Mouse (Mus musculus): Measurements from ENCODE around the gene Foxd4. TPM values are rescaled to one million over a fixed set of nuclear protein-coding genes. Genes with fewer than 3 reads are reported as not detected.

Gene Foxd4
- polyA plus RNA-seq, 2 experiments, result 0.51 to 0.59 TPM

- Histone ChIP-seq H3K4me1 (ENCODE audit: control insufficient read depth, insufficient read depth, low read length) (no peaks in the 10 kb centered on the region), H3K4me2 (replicated peaks; ENCODE audit: low read depth, low read length, severe bottlenecking) (no peak overlapping the region), H3K27ac (replicated peaks; ENCODE audit: low read depth, low read length) (no peak overlapping the region), H3K9ac (ENCODE audit: low read depth, low read length, severe bottlenecking) (no peak overlapping the region), H3K9me3 (ENCODE audit: control insufficient read depth, low read length) (no peaks in the 10 kb centered on the region), H3K36me3 (ENCODE audit: control insufficient read depth, insufficient read depth, low read length) (no peaks in the 10 kb centered on the region), H3K4me3 (replicated peaks; ENCODE audit: low read length) (no peak overlapping the region), H3K27me3 (ENCODE audit: control insufficient read depth, insufficient read depth, low read length) (peaks cover 10% of the 10 kb centered on the region; the same call in 1 of the 2 replicates)
- ATAC-seq (ENCODE audit: low FRiP score, low read depth), result no peak
- DNase-seq (ENCODE audit: low spot score), result no peak
- TF ChIP-seq POLR2A (IDR thresholded peaks at IDR 0.05; ENCODE audit: borderline replicate concordance, extremely low read depth, insufficient read depth, insufficient read length), result no peak
- WGBS, result 93% methylated on average over 3 of the region's 3 CpGs
Observed at GRCm38 (mm10) chr19:24908385-24909155, 7.6 kb upstream of the Foxd4 start.

- peaks cover 19% of the 10 kb centered on the region for H3K27me3 ChIP-seq (ENCODE audit: control insufficient read depth, insufficient read depth, low read length)
- no peak for ATAC-seq (ENCODE audit: low FRiP score, low read depth)
- H3K4me1 ChIP-seq (ENCODE audit: control insufficient read depth, insufficient read depth, low read length), result no peaks in the 10 kb centered on the region
- no peaks in the 10 kb centered on the region for H3K36me3 ChIP-seq (ENCODE audit: control insufficient read depth, insufficient read depth, low read length)
- TF ChIP-seq POLR2A (IDR thresholded peaks at IDR 0.05; ENCODE audit: borderline replicate concordance, extremely low read depth, insufficient read depth, insufficient read length), result no peak
- no peak overlapping the region for H3K9ac ChIP-seq (ENCODE audit: low read depth, low read length, severe bottlenecking)
- 82% methylated on average over 3 of the region's 6 CpGs for WGBS
- DNase-seq (ENCODE audit: low spot score), result no peak
- H3K4me2 ChIP-seq (replicated peaks; ENCODE audit: low read depth, low read length, severe bottlenecking), result no peak overlapping the region
- H3K4me3 ChIP-seq (replicated peaks; ENCODE audit: low read length), result no peak overlapping the region
- no peak overlapping the region for H3K27ac ChIP-seq (replicated peaks; ENCODE audit: low read depth, low read length)
- no peaks in the 10 kb centered on the region for H3K9me3 ChIP-seq (ENCODE audit: control insufficient read depth, low read length)
Observed at GRCm38 (mm10) chr19:24907655-24908054, 6.7 kb upstream of the Foxd4 start.

DNA sequence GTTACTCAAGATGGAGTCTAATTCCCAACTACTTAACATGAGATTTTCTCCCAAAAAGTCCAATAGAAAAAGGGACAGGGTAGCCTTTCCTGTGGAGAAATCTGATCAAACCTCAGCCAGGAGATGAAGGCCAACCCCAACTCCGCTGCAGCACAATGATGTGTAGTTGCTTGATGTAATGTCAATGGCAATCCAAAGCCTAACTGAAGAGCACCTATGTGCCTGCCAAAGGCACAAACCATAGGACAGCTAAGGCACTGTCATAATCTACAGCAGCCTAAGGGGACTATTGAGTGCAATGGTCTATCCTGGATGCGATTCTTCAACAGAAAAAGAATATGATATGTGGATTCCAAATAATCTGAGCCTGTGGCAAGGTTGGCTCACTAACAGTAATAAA, 1.8 kb upstream of the Foxd4 start:
- peaks cover 63% of the 10 kb centered on the region for H3K27me3 ChIP-seq (ENCODE audit: control insufficient read depth, insufficient read depth, low read length)
- H3K4me1 ChIP-seq (ENCODE audit: control insufficient read depth, insufficient read depth, low read length), result peaks cover 8% of the 10 kb centered on the region
- no peak overlapping the region for H3K9ac ChIP-seq (ENCODE audit: low read depth, low read length, severe bottlenecking)
- H3K36me3 ChIP-seq (ENCODE audit: control insufficient read depth, insufficient read depth, low read length), result no peaks in the 10 kb centered on the region
- ATAC-seq (ENCODE audit: low FRiP score, low read depth) (no peak), DNase-seq (ENCODE audit: low spot score) (no peak)
- no peak for TF ChIP-seq POLR2A (IDR thresholded peaks at IDR 0.05; ENCODE audit: borderline replicate concordance, extremely low read depth, insufficient read depth, insufficient read length)
- H3K4me3 ChIP-seq (replicated peaks; ENCODE audit: low read length), result no peak overlapping the region
- H3K9me3 ChIP-seq (ENCODE audit: control insufficient read depth, low read length), result no peaks in the 10 kb centered on the region
- no peak overlapping the region for H3K4me2 ChIP-seq (replicated peaks; ENCODE audit: low read depth, low read length, severe bottlenecking)
- WGBS, result 57% methylated on average over 2 of the region's 2 CpGs
- no peak overlapping the region for H3K27ac ChIP-seq (replicated peaks; ENCODE audit: low read depth, low read length)

DNA sequence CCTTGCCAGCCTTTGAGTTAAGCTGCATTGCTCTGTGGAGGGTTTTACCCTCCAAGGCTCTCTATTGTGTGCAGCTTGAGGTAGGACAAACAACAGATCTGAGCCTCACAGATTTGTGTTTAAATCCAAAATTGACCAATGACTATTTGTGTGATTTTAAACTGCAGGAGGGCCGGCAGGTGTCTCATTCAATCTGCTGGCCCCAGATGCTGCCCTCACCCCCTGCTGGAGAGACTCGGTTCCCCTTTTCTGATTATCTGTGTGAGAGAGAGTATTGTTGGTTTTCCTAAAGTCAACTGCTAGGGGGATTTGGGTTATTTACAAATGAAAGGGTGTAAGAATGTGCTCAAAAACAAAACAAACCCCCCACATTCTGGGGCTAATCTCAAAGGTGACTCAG, 1.3 kb upstream of the Foxd4 start:
- DNase-seq (ENCODE audit: low spot score), result no peak
- no peak for ATAC-seq (ENCODE audit: low FRiP score, low read depth)
- no peak overlapping the region for H3K4me2 ChIP-seq (replicated peaks; ENCODE audit: low read depth, low read length, severe bottlenecking)
- H3K27ac ChIP-seq (replicated peaks; ENCODE audit: low read depth, low read length), result no peak overlapping the region
- no peak overlapping the region for H3K9ac ChIP-seq (ENCODE audit: low read depth, low read length, severe bottlenecking)
- no peaks in the 10 kb centered on the region for H3K36me3 ChIP-seq (ENCODE audit: control insufficient read depth, insufficient read depth, low read length)
- peaks cover 69% of the 10 kb centered on the region for H3K27me3 ChIP-seq (ENCODE audit: control insufficient read depth, insufficient read depth, low read length)
- no peak for TF ChIP-seq POLR2A (IDR thresholded peaks at IDR 0.05; ENCODE audit: borderline replicate concordance, extremely low read depth, insufficient read depth, insufficient read length)
- 5% methylated on average over 2 of the region's 2 CpGs for WGBS
- H3K4me1 ChIP-seq (ENCODE audit: control insufficient read depth, insufficient read depth, low read length), result peaks cover 10% of the 10 kb centered on the region
- H3K9me3 ChIP-seq (ENCODE audit: control insufficient read depth, low read length), result no peaks in the 10 kb centered on the region
- no peak overlapping the region for H3K4me3 ChIP-seq (replicated peaks; ENCODE audit: low read length)

- Histone ChIP-seq H3K27ac (replicated peaks; ENCODE audit: low read depth, low read length) (no peak overlapping the region), H3K4me1 (ENCODE audit: control insufficient read depth, insufficient read depth, low read length) (peaks cover 12% of the 10 kb centered on the region), H3K36me3 (ENCODE audit: control insufficient read depth, insufficient read depth, low read length) (no peaks in the 10 kb centered on the region), H3K27me3 (ENCODE audit: control insufficient read depth, insufficient read depth, low read length) (peaks cover 74% of the 10 kb centered on the region), H3K9me3 (ENCODE audit: control insufficient read depth, low read length) (no peaks in the 10 kb centered on the region), H3K4me3 (replicated peaks; ENCODE audit: low read length) (no peak overlapping the region), H3K4me2 (replicated peaks; ENCODE audit: low read depth, low read length, severe bottlenecking) (no peak overlapping the region), H3K9ac (ENCODE audit: low read depth, low read length, severe bottlenecking) (no peak overlapping the region)
- ATAC-seq (ENCODE audit: low FRiP score, low read depth) (no peak), DNase-seq (ENCODE audit: low spot score) (no peak)
- WGBS, result 5% methylated on average over 3 of the region's 3 CpGs
- no peak for TF ChIP-seq POLR2A (IDR thresholded peaks at IDR 0.05; ENCODE audit: borderline replicate concordance, extremely low read depth, insufficient read depth, insufficient read length)
Observed at GRCm38 (mm10) chr19:24901666-24902065, 669 bp upstream of the Foxd4 start.

Data from limb, embryonic 14.5 days (tissue).